Mouse (Mus musculus) cerebellum, adult 9-11 months (tissue): ENCODE measurements around the gene Dzip3.
A peak's percentile ranks its signal among the peaks of the same experiment; 100 is the strongest.

Experiments
- DNase-seq: peaks from one replicate; pipeline ENCODE4 v3.0.0; 2022

Dzip3 gene

GRCm38 (mm10) chr16:48993559-48994342 is at the start of gene Dzip3, which contains the start of gene Cip2a:
Gene Dzip3, minus strand, starts transcription at chr16:48994165.
Gene Cip2a, plus strand, starts transcription at chr16:48994185.
- DNase-seq = peak; percentile 91

DNA sequence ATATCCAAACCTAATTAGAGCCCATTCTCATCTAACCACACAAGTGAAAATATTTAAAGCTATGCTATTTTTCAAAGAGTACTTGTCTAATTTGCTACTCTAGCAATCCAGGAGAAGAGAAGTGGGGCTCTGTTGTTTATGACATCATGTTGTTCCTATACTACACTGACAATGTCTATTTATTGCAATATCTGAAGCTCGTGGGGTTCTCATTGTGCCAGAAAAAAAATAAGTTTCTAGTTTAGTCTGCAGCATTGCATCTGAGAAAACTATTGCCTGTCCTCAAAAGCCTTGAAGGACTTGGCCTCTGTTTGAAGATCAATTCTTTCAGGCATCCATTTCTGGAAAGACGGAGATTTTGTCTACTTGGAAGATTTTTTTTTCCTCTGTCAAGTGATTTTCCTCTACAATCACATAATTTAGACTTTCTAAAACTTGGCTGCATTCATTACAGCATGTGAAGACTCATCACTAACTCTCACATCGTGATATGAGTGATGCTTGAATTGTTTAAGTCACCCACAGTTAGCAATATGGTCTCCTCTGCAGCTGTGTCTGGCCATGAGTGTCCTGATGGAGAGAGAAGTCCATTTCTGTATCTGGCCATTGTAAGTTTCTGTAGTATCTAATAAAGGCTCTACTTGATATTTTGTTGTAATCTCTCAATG is 46.7 kb upstream of the Dzip3 start:
- no peak for DNase-seq

DNA sequence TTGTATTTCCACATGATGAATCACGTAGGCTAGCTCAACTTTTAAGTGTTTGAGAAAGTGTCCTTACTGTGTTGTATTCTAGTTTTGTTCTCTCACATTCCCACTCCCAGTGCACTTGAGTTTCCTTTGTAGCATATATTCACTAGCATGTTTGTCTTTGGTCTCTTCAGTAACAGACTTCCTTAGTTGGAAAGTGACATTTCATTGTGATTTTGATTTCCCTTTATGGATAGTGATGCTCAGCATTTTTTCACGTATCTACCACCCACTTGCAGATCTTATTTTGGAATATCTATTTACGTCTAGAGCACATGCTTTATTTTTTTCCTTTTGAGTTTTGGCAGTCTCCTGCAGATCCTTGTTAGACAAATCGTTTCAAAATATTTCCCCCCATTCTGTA is 43.8 kb upstream of the Dzip3 start:
- no peak for DNase-seq

DNA sequence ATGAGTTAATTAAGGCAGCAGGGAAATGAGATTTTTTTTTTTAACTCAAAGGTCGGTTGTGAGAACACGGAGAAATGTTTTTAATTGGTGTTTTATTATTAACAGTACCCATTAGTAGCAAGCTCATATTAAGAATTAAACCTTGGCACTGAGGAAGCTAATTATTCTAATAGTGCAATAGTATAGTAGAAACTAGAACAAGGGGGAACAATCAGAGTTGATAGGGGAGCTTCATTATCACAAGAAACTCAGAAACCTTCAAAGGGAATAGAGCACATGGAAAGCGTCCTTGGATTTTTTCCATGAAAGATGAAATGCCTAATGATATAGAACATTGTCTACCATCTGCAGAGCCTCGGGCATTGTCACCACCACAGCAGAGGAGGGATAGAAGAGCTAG is 41.9 kb upstream of the Dzip3 start:
- no peak for DNase-seq

DNA sequence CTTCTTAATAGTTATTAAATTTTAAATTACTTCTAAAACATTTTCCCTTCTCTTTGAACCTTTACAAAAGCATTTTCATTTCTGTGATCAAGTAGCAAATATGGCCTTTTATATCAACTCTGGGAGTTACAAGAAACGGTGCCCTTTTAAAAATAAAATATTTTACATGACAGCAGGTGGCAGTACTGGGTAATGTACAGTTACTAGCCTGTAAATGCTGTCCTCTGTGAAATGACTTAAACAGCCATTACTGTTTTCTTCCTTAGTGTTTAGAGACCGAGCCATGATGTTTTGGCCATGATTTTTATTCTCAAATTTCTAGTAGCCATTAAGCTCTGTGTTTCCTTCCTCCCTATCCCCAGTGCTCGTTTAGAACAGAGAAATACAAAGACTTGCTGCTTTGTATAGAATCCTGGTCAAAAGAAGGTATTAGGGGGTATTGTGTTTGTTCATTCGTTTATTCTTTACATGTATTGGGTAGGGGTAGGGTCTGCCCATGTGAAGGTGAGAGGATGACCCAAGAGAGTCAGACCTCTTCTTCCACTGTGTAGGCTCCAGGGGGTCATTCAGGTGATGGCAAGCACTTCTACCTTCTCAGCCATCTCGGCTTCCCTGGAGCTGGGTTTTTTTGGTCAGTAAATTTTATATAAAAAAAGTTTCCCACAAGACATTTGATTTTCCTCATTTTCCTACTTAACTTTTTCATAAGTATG is 22.8 kb upstream of the Dzip3 start:
- no peak for DNase-seq

GRCm38 (mm10) chr16:49004151-49004550 is 10.2 kb upstream of the Dzip3 start:
- DNase-seq = no peak

- DNase-seq = no peak
These were observed 353 bp upstream of the Dzip3 start for GRCm38 (mm10) chr16:48994343-48994693.

- DNase-seq = no peak
These were observed 770 bp downstream of the Dzip3 start for GRCm38 (mm10) chr16:48993231-48993558.

DNA sequence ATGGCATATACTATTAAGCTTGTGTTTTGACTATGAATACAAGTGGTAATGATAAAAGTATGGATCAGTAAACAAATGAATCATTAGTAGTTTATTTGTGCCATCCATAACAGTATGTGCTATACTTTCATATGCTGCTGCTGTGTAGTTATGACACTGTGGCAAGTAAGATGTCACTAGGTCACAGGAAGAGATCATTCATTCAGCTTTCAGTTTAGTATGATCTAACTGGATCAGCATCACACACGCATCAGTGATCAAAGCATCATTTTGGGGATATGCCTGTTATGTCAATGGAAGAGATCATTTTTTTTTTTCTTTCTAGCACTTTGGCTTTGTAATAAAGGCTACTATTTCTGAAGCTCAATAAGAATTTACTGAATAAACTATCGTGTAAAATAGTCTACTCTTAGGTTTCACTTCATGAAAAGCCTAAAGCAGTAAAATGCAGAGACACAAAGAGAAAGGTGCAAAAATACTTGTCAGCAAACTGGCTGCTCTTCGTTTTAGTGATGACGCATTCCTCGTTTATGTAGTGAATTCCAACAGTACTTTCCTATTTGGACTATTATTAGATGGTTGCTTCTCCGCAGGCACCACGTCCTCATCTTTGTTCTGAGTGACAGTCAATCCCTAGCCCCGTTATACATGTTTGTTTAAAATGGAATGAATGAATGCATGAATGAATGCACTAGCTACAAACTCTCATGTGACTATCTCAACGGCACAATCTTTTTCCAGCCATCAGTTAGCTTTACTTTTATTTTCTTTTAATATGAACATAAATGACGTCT is 1.3 kb downstream of the Dzip3 start:
- peak; percentile 7 for DNase-seq

GRCm38 (mm10) chr16:48989700-48990099 is 4.3 kb downstream of the Dzip3 start:
- no peak for DNase-seq

GRCm38 (mm10) chr16:48985034-48985627 is 8.8 kb downstream of the Dzip3 start:
- DNase-seq = no peak

- no peak for DNase-seq
These were observed 14.0 kb downstream of the Dzip3 start for GRCm38 (mm10) chr16:48979965-48980364.

DNA sequence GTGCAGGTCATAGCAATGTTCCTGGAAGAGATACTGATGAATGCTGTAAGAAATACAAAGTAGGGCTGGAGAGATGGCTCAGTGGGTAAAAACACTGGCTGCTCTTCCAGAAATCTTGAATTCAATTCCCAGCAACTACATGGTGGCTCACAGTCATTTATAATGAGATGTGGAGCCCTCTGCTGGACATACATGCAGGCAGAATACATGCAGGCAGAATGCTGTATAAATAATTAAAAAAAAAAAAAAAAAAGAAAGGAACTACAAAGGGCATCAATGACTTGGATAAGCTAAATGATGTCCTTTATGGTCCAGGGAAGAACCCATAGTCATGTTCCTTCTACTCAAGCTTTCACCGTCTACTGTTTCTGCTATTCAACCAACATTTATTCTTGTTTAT is 20.4 kb downstream of the Dzip3 start:
- DNase-seq = no peak

DNA sequence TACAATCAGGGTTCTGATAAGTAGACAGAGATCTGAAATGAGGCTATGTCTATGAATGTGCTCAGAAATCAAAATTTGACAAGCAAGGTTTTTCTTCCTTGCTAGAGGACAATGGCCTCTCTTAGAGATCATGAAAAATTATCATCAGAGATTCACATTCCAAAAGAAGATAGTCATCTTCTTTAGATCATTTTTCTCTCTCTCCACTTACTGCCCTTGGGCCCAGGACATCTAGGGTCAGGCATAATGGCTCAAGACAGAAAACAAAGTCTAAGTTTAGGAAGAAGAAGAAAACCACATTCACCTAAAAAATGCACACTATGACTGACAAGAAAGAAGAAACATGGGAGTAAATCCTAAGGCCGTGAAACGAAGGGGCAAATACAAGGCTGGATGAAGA is 21.0 kb downstream of the Dzip3 start:
- DNase-seq = no peak

GRCm38 (mm10) chr16:48941805-48942204 is 52.2 kb downstream of the Dzip3 start:
- no peak for DNase-seq

GRCm38 (mm10) chr16:48923724-48924123 is 70.2 kb downstream of the Dzip3 start:
- DNase-seq = no peak

DNA sequence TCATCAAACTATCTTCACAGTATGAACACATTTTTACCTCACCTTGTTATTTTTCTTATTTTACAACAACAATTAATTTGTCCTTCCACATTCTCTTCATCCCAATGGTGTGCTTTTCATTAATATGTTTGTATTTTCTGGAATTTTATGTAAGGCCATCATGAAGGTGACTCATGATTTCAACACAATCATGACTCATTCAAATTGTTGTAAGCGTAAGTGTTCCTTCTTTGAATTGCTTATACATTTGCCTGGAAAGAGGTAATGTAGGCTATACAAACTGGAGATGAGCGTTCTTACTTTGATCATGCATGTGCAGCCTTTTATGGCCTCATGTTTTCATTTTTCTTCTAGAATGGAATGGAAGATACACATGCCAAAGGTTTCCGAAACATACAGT is 80.8 kb downstream of the Dzip3 start:
- DNase-seq = no peak

DNA sequence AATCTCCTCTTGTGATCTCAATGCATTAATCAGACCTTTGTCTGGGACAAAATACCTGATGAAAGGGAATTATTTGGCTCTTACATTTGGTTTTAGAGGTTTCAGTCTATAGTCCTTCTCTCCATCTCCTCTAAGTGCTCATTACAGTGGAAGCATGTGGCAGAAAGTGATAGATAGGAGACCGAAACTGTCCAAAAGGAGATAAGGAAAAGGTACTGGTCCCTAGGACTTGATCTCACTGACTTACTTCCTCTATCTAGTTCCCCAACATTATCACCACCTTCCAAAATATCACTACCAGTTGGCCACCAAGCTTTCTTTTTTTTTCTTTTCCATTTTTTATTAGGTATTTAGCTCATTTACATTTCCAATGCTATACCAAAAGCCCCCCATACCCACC is 82.8 kb downstream of the Dzip3 start:
- no peak for DNase-seq

DNA sequence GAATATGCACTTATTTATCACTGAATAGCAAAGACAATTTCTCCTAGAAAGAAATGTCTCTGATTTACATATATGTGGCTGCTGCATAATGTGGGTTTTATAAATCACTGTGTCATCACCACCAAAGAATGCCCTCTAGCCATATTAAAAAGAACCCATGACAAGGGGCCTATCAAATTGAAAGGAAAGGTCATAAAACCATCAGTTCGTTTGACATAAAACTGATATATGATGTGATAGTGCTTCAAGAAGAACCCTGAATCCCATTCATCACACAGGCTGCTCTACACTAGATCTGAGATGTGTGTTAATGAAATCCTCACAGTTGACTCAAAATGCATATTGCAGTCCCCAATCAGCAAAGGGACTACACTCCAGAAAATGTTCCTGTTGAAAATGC is 94.1 kb downstream of the Dzip3 start:
- no peak for DNase-seq

DNA sequence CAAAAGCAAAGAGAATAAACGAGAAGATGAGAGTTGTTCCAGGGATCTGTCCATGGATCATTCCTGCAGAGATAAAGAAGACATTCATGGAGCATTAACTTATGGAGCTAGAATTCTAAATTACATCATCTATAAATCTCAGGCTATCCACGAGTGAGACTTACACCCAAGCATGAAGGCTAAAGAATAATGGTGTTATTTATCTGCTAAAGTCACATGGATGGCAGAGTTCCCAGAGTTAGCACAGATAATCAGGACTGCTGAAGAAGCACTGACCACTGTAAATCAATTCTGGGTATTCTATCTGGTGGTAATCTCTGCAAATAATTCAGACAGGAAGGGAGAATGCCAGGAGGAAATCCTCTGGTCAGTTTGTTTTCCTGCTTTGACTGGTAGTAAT is 103.2 kb downstream of the Dzip3 start:
- DNase-seq = no peak
